Mouse (Mus musculus) left cerebral cortex, postnatal 25 days (tissue): ENCODE measurements around the gene Zmym2. TPM values are rescaled to one million over a fixed set of nuclear protein-coding genes. Genes with fewer than 3 reads are reported as not detected.
"Not testable (repeated sequence)": the region's sequence is repeated elsewhere in the genome, so short reads cannot be mapped to it uniquely, and the experiment has no call there.

ENCODE experiments used
- DNase-seq, 2 experiments: peaks; one replicate each; pipeline ENCODE4 v3.0.0; 2022; ENCODE audit warnings: low spot score in 2 of 2, mixed read lengths in 1 of 2
- intact Hi-C: fragments of 180-260 bp; cut with DNase I; formaldehyde crosslinking; loops from one replicate; pipeline ENCODE4 v1.15.1; 2025
- total RNA-seq, 2 experiments: library from RNA; stranded (reverse); gene quantifications; 2 replicates each; pipeline ENCODE4 v1.2.3; 2021

Zmym2 gene
- 100 to 1,000 TPM in 1 of 2 experiments, 10 to 100 TPM in 1; 91.1 to 101 TPM for total RNA-seq

- DNase-seq, result peak; percentile 67 to 73
- intact Hi-C loops, result loop anchor here (2.0 kb wide), 2 partner anchors 76 to 108 kb away; partner anchors contain the start of genes Pspc1 and Zmym5
Observed at GRCm38 (mm10) chr14:56886594-56887513, at the start of gene Zmym2. Gene Zmym2 (plus strand): TSS chr14:56886653.

GRCm38 (mm10) chr14:56844033-56844432, 42.4 kb upstream of the Zmym2 start:
- no peak for DNase-seq
- intact Hi-C loops, result no loop called here

- DNase-seq, result no peak
- intact Hi-C loops, result no loop called here
Observed at GRCm38 (mm10) chr14:56844507-56844906, 41.9 kb upstream of the Zmym2 start.

DNA sequence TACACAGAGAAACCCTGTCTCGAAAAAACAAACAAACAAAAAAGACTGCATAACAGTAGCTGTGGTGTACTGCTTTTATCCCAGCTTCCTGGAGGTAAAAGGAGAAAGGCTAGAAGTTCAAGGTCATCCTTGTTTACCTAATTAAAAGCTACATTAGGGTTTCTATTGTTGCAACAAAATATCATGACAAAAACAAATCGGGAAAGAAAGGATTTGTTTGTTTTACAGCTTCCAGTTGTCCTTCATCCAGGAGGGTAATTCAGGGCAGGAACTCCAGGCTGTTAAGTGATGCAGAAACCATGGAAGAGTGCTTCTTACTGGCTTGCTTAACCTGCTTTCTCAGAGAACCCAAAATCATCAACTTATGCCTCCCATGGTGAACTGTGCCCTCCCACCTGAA, 38.1 kb upstream of the Zmym2 start:
- no peak for DNase-seq
- intact Hi-C loops, result no loop called here

GRCm38 (mm10) chr14:56849681-56850080, 36.8 kb upstream of the Zmym2 start:
- no peak for DNase-seq
- intact Hi-C loops, result no loop called here

DNA sequence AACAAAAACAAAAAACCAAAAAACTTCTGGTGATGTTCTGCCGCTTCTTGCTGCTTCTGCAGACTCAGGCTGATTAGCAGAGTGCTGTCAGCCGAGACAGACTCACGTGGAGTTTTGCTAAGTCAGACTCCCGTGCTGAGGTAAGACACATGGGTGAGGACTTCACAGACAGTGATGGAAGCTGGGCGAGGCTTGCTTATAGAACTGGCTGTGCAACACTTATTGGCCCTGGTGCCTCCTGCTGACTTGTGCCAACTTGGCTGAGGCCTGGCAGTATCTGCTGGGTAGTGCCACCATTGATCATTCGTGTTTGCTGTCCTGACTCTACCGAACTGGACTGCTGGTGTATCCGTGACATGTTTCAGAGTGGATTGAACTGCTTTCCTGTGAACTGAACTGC, 22.4 kb upstream of the Zmym2 start:
- intact Hi-C loops, result no loop called here
- DNase-seq, result no peak

DNA sequence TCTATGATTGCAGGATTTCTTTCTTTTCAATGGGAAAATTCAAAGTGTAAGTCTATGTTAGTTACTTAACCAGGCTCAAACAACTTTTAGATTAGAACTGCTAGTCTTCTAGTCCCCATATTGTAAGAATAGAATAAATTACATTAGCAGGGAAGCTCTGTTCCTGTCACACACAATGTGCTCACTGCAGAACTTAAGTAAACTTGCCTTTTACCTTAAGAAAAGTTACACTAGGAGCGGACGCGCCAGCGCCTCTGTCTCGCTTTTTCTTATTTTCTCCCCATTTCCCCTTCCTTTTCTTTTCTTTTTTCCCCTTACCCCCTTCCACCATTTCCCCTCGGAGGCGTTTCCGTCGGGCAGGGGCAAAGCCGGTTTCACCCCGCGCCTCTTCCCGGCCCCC, 21.8 kb upstream of the Zmym2 start:
- intact Hi-C loops, result no loop called here
- no peak for DNase-seq

- intact Hi-C loops, DNase-seq: not testable (repeated sequence)
Observed at GRCm38 (mm10) chr14:56865112-56865511, 21.3 kb upstream of the Zmym2 start.

- intact Hi-C loops, result no loop called here
- no peak for DNase-seq
Observed at GRCm38 (mm10) chr14:56873525-56873924, 12.9 kb upstream of the Zmym2 start.

DNA sequence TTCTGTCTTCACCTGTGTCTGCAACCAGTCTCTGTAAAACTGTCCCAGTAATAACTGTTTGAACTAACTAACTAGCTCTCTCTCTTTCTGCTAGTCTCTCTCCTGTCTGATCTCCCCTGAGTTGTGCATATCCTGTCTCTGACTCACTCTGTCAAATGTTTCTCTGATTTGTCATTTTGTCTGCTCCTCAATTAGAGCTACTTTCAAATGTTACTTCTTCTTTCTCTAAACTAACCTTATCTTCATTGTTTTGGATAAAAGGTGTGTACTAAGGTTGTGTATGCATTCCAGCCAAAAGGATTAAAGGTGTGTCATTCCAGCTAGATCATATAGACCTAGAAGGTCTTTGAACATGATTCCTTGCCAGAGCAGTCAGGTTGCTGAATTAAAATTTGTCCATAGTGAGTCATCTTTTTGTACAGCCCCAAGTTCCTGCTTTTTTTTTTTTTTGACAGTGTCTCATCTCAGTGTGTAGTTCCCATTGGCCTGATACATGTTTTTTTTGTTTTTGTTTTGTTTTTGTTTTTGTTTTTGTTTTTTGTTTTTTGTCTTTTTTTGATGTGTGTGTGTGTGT, 10.8 kb upstream of the Zmym2 start:
- intact Hi-C loops, result no loop called here
- no peak for DNase-seq

DNA sequence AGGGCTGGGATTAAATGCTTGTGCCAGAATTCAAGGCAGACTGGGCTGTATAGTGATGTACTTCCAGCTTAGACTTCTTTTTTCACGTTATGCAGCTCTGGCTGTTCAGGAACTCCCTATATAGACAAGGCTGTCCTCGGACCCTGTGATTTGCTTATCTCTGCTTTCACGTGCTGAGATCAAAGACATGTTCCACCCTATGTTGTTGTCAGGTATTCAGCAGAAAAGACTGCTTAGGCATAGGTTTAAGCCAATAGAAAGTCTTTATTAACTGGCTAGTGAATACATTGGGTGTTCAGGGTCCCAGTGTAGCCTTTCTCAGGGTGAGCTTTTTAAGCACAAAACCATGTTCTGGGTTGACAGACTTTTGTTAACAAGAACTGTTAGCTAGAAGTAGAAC, 5.2 kb upstream of the Zmym2 start:
- intact Hi-C loops, result no loop called here
- DNase-seq, result no peak

GRCm38 (mm10) chr14:56883431-56883830, 3.0 kb upstream of the Zmym2 start:
- intact Hi-C loops, result no loop called here

GRCm38 (mm10) chr14:56885308-56885771, 1.1 kb upstream of the Zmym2 start:
- DNase-seq, result peak; percentile 76
- intact Hi-C loops, result no loop called here

More at GRCm38 (mm10) chr14:56883431-56883830, 3.0 kb upstream of the Zmym2 start:
- no peak for DNase-seq

- intact Hi-C loops, result loop anchor here (2.0 kb wide), 2 partner anchors 75 to 107 kb away; partner anchors contain the start of genes Pspc1 and Zmym5
- peak; percentile 73 to 84 for DNase-seq
Observed at GRCm38 (mm10) chr14:56885986-56886593, 363 bp upstream of the Zmym2 start.

DNA sequence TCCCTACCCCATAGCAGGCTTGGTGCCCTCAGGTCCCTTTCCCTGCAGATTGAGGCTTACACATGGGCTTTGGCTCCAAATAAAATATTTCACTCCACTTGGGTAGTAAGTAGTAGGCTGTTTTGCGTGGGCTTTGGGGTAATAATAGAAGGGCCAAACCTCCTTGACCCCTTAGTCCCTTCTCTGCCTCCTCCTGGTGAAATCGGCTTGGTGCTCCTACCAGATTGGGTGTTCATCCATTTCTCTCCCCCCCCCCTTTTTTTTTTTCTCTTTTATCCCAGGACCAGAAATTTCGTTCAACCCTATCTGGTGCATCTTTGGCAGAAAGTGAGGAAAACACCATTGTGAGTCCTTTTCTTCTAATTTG, 1.0 kb downstream of the Zmym2 start:
- DNase-seq, result no peak
- intact Hi-C loops, result loop anchor here (2.0 kb wide), 2 partner anchors 77 to 109 kb away; partner anchors contain the start of genes Pspc1 and Zmym5

GRCm38 (mm10) chr14:56887887-56888286, 1.4 kb downstream of the Zmym2 start:
- DNase-seq, result peak; percentile 71 to 82
- intact Hi-C loops, result loop anchor here (2.0 kb wide), 2 partner anchors 77 to 109 kb away; partner anchors contain the start of genes Pspc1 and Zmym5

DNA sequence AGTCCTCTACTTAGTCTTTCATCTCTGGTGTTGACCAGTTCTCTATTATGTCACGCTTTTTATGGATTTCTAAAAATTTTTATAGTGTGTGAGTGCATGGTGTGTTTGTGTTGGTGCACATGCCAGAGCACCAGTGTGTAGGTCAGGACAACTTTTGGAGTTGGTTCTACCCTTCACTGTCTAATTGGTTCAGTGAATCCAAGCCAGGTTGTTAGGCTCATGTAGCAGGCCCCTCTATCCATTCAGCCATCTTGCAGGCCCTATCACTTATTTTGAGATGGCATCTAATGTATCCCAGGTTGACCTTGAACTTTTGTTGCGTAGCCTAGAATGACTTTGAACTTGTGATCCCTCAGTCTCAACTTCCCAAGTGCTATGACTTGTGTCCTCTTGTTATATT, 2.0 kb downstream of the Zmym2 start:
- DNase-seq, result no peak
- intact Hi-C loops, result no loop called here

DNA sequence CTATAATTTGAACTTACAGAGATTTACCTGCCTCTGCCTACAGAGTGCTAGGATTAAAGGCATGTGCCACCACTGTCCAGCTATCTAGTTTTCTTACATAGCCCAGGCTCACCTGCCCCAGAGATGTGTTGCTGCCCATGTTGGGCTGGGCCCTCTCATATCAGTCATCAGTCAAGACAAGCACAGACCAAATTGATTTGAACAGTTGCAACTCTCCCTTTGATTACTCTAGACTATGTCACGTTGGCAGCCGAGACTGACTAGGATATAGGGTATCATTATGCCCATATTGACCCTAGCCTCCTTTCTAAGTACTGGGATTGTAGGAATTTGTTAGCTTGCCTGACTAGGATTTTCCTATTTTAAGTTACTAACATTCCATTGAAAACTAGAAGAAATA, 8.0 kb downstream of the Zmym2 start:
- intact Hi-C loops, result no loop called here

GRCm38 (mm10) chr14:56896521-56896920, 10.1 kb downstream of the Zmym2 start:
- no peak for DNase-seq
- intact Hi-C loops, result no loop called here

More for the DNA sequence above, 8.0 kb downstream of the Zmym2 start:
- DNase-seq, result no peak

- intact Hi-C loops, result no loop called here
Observed at GRCm38 (mm10) chr14:56897475-56897874, 11.0 kb downstream of the Zmym2 start.

More at GRCm38 (mm10) chr14:56897475-56897874, 11.0 kb downstream of the Zmym2 start:
- no peak for DNase-seq
